25 mouse cellular contexts compared by ENCODE assay signal in genomic region chr19:46668263-46668662, GRCm38 (mm10). TPM values are rescaled to one million over a fixed set of nuclear protein-coding genes. Genes with fewer than 3 reads are reported as not detected.
DNase-seq lines count a peak whose midpoint lies in the region; ATAC-seq and TF ChIP-seq lines count a peak whose summit lies in the region.
"Had no signal": no experiment of that assay in that cellular context is flagged by ENCODE, and none has a peak within 500 bp of the region (broad histone marks: within the 10 kb centered on the region; RNA-seq: fewer than 3 reads in every experiment).

No protein-coding gene starts in this region.

- no peak for TF ChIP-seq CTCF in midbrain, postnatal 0 days (IDR thresholded peaks at IDR 0.05)
- TF ChIP-seq CTCF in liver, postnatal 0 days (IDR thresholded peaks at IDR 0.05; ENCODE audit: low read depth) = no peak

- no peak overlapping the region for H3K27ac ChIP-seq in midbrain, embryonic 11.5 days (ENCODE audit: low read depth, low read length)
- H3K27ac ChIP-seq in midbrain, postnatal 0 days (ENCODE audit: low read depth, low read length) = no peak overlapping the region
- no peak overlapping the region for H3K27ac ChIP-seq in liver, embryonic 13.5 days
- H3K27ac ChIP-seq in liver, postnatal 0 days (ENCODE audit: low read depth) = peak overlapping the region; percentile 89
- H3K27ac ChIP-seq in kidney, embryonic 16.5 days (ENCODE audit: low read length) = no peak overlapping the region
- H3K27ac ChIP-seq: embryonic facial prominence, embryonic 12.5 days; forebrain, embryonic 12.5 days; heart, adult 2 months; heart, embryonic 13.5 days; hindbrain, embryonic 15.5 days had no signal

- no peak overlapping the region for H3K9ac ChIP-seq in midbrain, embryonic 11.5 days (ENCODE audit: low read length)
- no peak overlapping the region for H3K9ac ChIP-seq in midbrain, postnatal 0 days (replicated peaks; ENCODE audit: low read length, poor library complexity, severe bottlenecking)
- no peak overlapping the region for H3K9ac ChIP-seq in liver, embryonic 13.5 days
- H3K9ac ChIP-seq in liver, postnatal 0 days (replicated peaks) = peak overlapping the region; percentile 42
- H3K9ac ChIP-seq in kidney, embryonic 16.5 days (replicated peaks; ENCODE audit: low read length) = no peak overlapping the region
- H3K9ac ChIP-seq: embryonic facial prominence, embryonic 12.5 days; forebrain, embryonic 12.5 days; heart, embryonic 13.5 days; hindbrain, embryonic 15.5 days had no signal

- peaks cover 4% of the 10 kb centered on the region; the same call in 1 of the 2 replicates for H3K4me1 ChIP-seq in midbrain, embryonic 11.5 days (ENCODE audit: control insufficient read depth, insufficient read depth, low read length)
- H3K4me1 ChIP-seq in midbrain, postnatal 0 days (ENCODE audit: insufficient read depth, low read length) = peaks cover 3% of the 10 kb centered on the region; the same call in 1 of the 2 replicates
- peaks cover 26% of the 10 kb centered on the region for H3K4me1 ChIP-seq in liver, embryonic 13.5 days (replicated peaks)
- H3K4me1 ChIP-seq in liver, postnatal 0 days (ENCODE audit: insufficient read depth) = peaks cover 25% of the 10 kb centered on the region
- no peaks in the 10 kb centered on the region for H3K4me1 ChIP-seq in kidney, embryonic 16.5 days (ENCODE audit: insufficient read depth, low read length)
- H3K4me1 ChIP-seq: hindbrain, embryonic 15.5 days had no signal

- DNase-seq in adrenal gland, adult 2 months = peak; percentile 60
- no peak for DNase-seq in adrenal gland, adult 8-10 months
- peak; percentile 47 for DNase-seq in midbrain, embryonic 11.5 days (ENCODE audit: low spot score, missing footprints)
- DNase-seq in midbrain, postnatal 0 days (ENCODE audit: low spot score) = no peak
- DNase-seq in liver, embryonic 13.5 days = no peak
- DNase-seq in liver, postnatal 0 days = peak; percentile 87
- no peak for DNase-seq in cerebellum, adult 9-10 months
- DNase-seq: B cell, adult 2 months; cerebellum, adult 11 months; cerebellum, adult 8-10 months; cerebellum, postnatal 25 days; gastrocnemius, postnatal 14 days; heart, adult 2 months; heart, postnatal 36 days had no signal

- H3K4me3 ChIP-seq in midbrain, embryonic 11.5 days (ENCODE audit: low read depth, low read length) = no peak overlapping the region
- H3K4me3 ChIP-seq in midbrain, postnatal 0 days (ENCODE audit: low read depth, low read length) = no peak overlapping the region
- H3K4me3 ChIP-seq in liver, embryonic 13.5 days (replicated peaks) = no peak overlapping the region
- H3K4me3 ChIP-seq in liver, postnatal 0 days (ENCODE audit: low read depth, low read length) = peak overlapping the region; percentile 19
- H3K4me3 ChIP-seq in kidney, embryonic 16.5 days (ENCODE audit: low read length) = no peak overlapping the region
- H3K4me3 ChIP-seq: embryonic facial prominence, embryonic 12.5 days; forebrain, embryonic 12.5 days; heart, adult 2 months; heart, embryonic 13.5 days; hindbrain, embryonic 15.5 days had no signal

- WGBS in midbrain, embryonic 11.5 days = 93% methylated on average over 10 of the region's 10 CpGs
- WGBS in midbrain, postnatal 0 days = 89% methylated on average over 10 of the region's 10 CpGs
- WGBS in liver, embryonic 13.5 days (ENCODE audit: insufficient replicate concordance) = 71% methylated on average over 10 of the region's 10 CpGs
- 65% methylated on average over 10 of the region's 10 CpGs for WGBS in liver, postnatal 0 days (ENCODE audit: insufficient replicate concordance)
- 85% methylated on average over 10 of the region's 10 CpGs for WGBS in kidney, embryonic 16.5 days

- H3K4me2 ChIP-seq in midbrain, embryonic 11.5 days = no peak overlapping the region
- H3K4me2 ChIP-seq in midbrain, postnatal 0 days (ENCODE audit: low read depth, low read length, poor library complexity, severe bottlenecking) = no peak overlapping the region
- H3K4me2 ChIP-seq in liver, embryonic 13.5 days = no peak overlapping the region
- peak overlapping the region; percentile 63 for H3K4me2 ChIP-seq in liver, postnatal 0 days (ENCODE audit: low read depth, low read length)
- no peak overlapping the region for H3K4me2 ChIP-seq in kidney, embryonic 16.5 days (replicated peaks; ENCODE audit: low read depth, low read length)
- H3K4me2 ChIP-seq: embryonic facial prominence, embryonic 12.5 days; forebrain, embryonic 12.5 days; heart, embryonic 13.5 days; hindbrain, embryonic 15.5 days had no signal

- no peak for ATAC-seq in midbrain, embryonic 11.5 days (ENCODE audit: low FRiP score)
- no peak for ATAC-seq in midbrain, postnatal 0 days (ENCODE audit: low FRiP score)
- peak; percentile 81 for ATAC-seq in liver, embryonic 13.5 days (ENCODE audit: low read depth)
- peak; percentile 90 for ATAC-seq in liver, postnatal 0 days
- no peak for ATAC-seq in kidney, embryonic 16.5 days (ENCODE audit: low FRiP score, low TSS enrichment)
- ATAC-seq: forebrain, embryonic 16.5 days had no signal

- no peaks in the 10 kb centered on the region for H3K9me3 ChIP-seq in midbrain, embryonic 11.5 days (ENCODE audit: control insufficient read depth, low read length)
- H3K9me3 ChIP-seq in midbrain, postnatal 0 days (ENCODE audit: low read length) = no peaks in the 10 kb centered on the region
- no peaks in the 10 kb centered on the region for H3K9me3 ChIP-seq in liver, embryonic 13.5 days (replicated peaks)
- H3K9me3 ChIP-seq in liver, postnatal 0 days (ENCODE audit: low read length) = no peaks in the 10 kb centered on the region
- H3K9me3 ChIP-seq in kidney, embryonic 16.5 days (ENCODE audit: low read length) = no peaks in the 10 kb centered on the region
- H3K9me3 ChIP-seq: embryonic facial prominence, embryonic 12.5 days; forebrain, embryonic 12.5 days; heart, embryonic 13.5 days; hindbrain, embryonic 15.5 days had no signal

- H3K36me3 ChIP-seq in midbrain, embryonic 11.5 days (ENCODE audit: control insufficient read depth, insufficient read depth, low read length) = no peaks in the 10 kb centered on the region
- no peaks in the 10 kb centered on the region for H3K36me3 ChIP-seq in midbrain, postnatal 0 days (ENCODE audit: insufficient read depth, low read length)
- H3K36me3 ChIP-seq in liver, embryonic 13.5 days = no peaks in the 10 kb centered on the region
- no peaks in the 10 kb centered on the region for H3K36me3 ChIP-seq in liver, postnatal 0 days (replicated peaks; ENCODE audit: insufficient read depth, low read length)
- no peaks in the 10 kb centered on the region for H3K36me3 ChIP-seq in kidney, embryonic 16.5 days (ENCODE audit: insufficient read depth, low read length)
- H3K36me3 ChIP-seq: embryonic facial prominence, embryonic 12.5 days; forebrain, embryonic 12.5 days; heart, embryonic 13.5 days; hindbrain, embryonic 15.5 days had no signal

- H3K27me3 ChIP-seq in midbrain, embryonic 11.5 days (ENCODE audit: control insufficient read depth, insufficient read depth, low read length) = no peaks in the 10 kb centered on the region; the same call in 1 of the 2 replicates
- H3K27me3 ChIP-seq in midbrain, postnatal 0 days (ENCODE audit: insufficient read depth, low read length) = no peaks in the 10 kb centered on the region
- peaks cover 14% of the 10 kb centered on the region for H3K27me3 ChIP-seq in liver, embryonic 13.5 days
- no peaks in the 10 kb centered on the region for H3K27me3 ChIP-seq in liver, postnatal 0 days (ENCODE audit: insufficient read depth, low read length)
- H3K27me3 ChIP-seq in kidney, embryonic 16.5 days (ENCODE audit: insufficient read depth, low read length) = no peaks in the 10 kb centered on the region
- H3K27me3 ChIP-seq: forebrain, embryonic 12.5 days; hindbrain, embryonic 15.5 days had no signal

- peak; percentile 87 for TF ChIP-seq EP300 in liver, postnatal 0 days (IDR thresholded peaks at IDR 0.05; ENCODE audit: low read depth)

RNA-seq across cellular contexts. Expression of gene Cyp17a1, which starts 4.7 kb away (rescaled TPM):
- total RNA-seq in adrenal gland, adult 2 months (2021) = 1 to 10 TPM; 1.7 to 3.0 TPM
- 0.18 and 0.19 TPM in 2 replicates for polyA plus RNA-seq in adrenal gland, adult 2 months (2012; rRNA removed)
- total RNA-seq in adrenal gland, adult 8-10 months (2022) = 1 to 10 TPM; 1.7 to 3.9 (median 3.1) TPM
- not detected in 2 replicates for polyA plus RNA-seq in midbrain, embryonic 11.5 days (2014; fragmentation: Nextera tagmentation; extraction: Ambion mirVana)
- total RNA-seq in midbrain, postnatal 0 days (2014; rRNA removed) = not detected in 2 replicates
- polyA plus RNA-seq in midbrain, postnatal 0 days (2015; fragmentation: Nextera tagmentation; extraction: Ambion mirVana) = not detected in 2 replicates
- polyA plus RNA-seq in liver, embryonic 13.5 days (2015; fragmentation: Nextera tagmentation; extraction: Ambion mirVana) = 0.07 TPM in 1 of 2 replicates, not detected in the other
- polyA plus RNA-seq in liver, postnatal 0 days (2015; fragmentation: Nextera tagmentation; extraction: Ambion mirVana) = 3.3 and 5.8 TPM in 2 replicates
- 7.1 TPM in 1 of 2 replicates, not detected in the other for polyA plus RNA-seq in kidney, embryonic 16.5 days (2015; fragmentation: Nextera tagmentation; extraction: Ambion mirVana)
- total RNA-seq: gastrocnemius, adult 18-20 months; gastrocnemius, postnatal 14 days; heart, adult 2 months; heart, postnatal 36 days; MEL had no signal
- polyA plus RNA-seq: brain, embryonic 14.5 days; cortical plate, adult 2 months; forebrain, embryonic 12.5 days; frontal cortex, adult 2 months; hindbrain, embryonic 15.5 days had no signal

RNA-seq across cellular contexts. Expression of gene Borcs7, which starts 21.4 kb away (rescaled TPM):
- 10 to 100 TPM; 13.5 to 14.5 TPM for total RNA-seq in adrenal gland, adult 2 months (2021)
- 2.3 and 2.9 TPM in 2 replicates for polyA plus RNA-seq in adrenal gland, adult 2 months (2012; rRNA removed)
- total RNA-seq in adrenal gland, adult 8-10 months (2022) = 10 to 100 TPM; 14.9 to 18.6 (median 17.1) TPM
- 15.3 and 16.2 TPM in 2 replicates for polyA plus RNA-seq in midbrain, embryonic 11.5 days (2014; fragmentation: Nextera tagmentation; extraction: Ambion mirVana)
- 13.2 and 16.3 TPM in 2 replicates for total RNA-seq in midbrain, postnatal 0 days (2014; rRNA removed)
- 41.3 and 43.0 TPM in 2 replicates for polyA plus RNA-seq in midbrain, postnatal 0 days (2015; fragmentation: Nextera tagmentation; extraction: Ambion mirVana)
- 6.6 and 7.1 TPM in 2 replicates for polyA plus RNA-seq in liver, embryonic 13.5 days (2015; fragmentation: Nextera tagmentation; extraction: Ambion mirVana)
- 6.6 and 7.1 TPM in 2 replicates for polyA plus RNA-seq in liver, postnatal 0 days (2015; fragmentation: Nextera tagmentation; extraction: Ambion mirVana)
- polyA plus RNA-seq in kidney, embryonic 16.5 days (2015; fragmentation: Nextera tagmentation; extraction: Ambion mirVana) = 15.6 and 19.0 TPM in 2 replicates

RNA-seq across cellular contexts. Expression of gene As3mt, which starts 39.0 kb away (rescaled TPM):
- total RNA-seq in adrenal gland, adult 2 months (2021) = 10 to 100 TPM; 89.0 to 94.8 TPM
- polyA plus RNA-seq in adrenal gland, adult 2 months (2012; rRNA removed) = 11.3 and 14.3 TPM in 2 replicates
- 100 to 1,000 TPM; 111 to 133 (median 121) TPM for total RNA-seq in adrenal gland, adult 8-10 months (2022)
- 33.8 and 37.6 TPM in 2 replicates for polyA plus RNA-seq in midbrain, embryonic 11.5 days (2014; fragmentation: Nextera tagmentation; extraction: Ambion mirVana)
- 21.3 and 28.9 TPM in 2 replicates for total RNA-seq in midbrain, postnatal 0 days (2014; rRNA removed)
- polyA plus RNA-seq in midbrain, postnatal 0 days (2015; fragmentation: Nextera tagmentation; extraction: Ambion mirVana) = 36.4 and 37.9 TPM in 2 replicates
- 17.7 and 20.4 TPM in 2 replicates for polyA plus RNA-seq in liver, embryonic 13.5 days (2015; fragmentation: Nextera tagmentation; extraction: Ambion mirVana)
- polyA plus RNA-seq in liver, postnatal 0 days (2015; fragmentation: Nextera tagmentation; extraction: Ambion mirVana) = 28.4 and 30.1 TPM in 2 replicates
- polyA plus RNA-seq in kidney, embryonic 16.5 days (2015; fragmentation: Nextera tagmentation; extraction: Ambion mirVana) = 54.8 and 57.0 TPM in 2 replicates

Comparison
In these comparisons a context has a peak if more than half of its experiments do, and no peak if none do; other contexts are left out.
1. DNase-seq: peak in adrenal gland, adult 2 months (single experiment), midbrain, embryonic 11.5 days (single experiment) and liver, postnatal 0 days (single experiment); none in adrenal gland, adult 8-10 months (single experiment), midbrain, postnatal 0 days (single experiment), liver, embryonic 13.5 days (single experiment) and cerebellum, adult 9-10 months (single experiment).
2. ATAC-seq: peak in liver, embryonic 13.5 days (single experiment) and liver, postnatal 0 days (single experiment); none in midbrain, embryonic 11.5 days (single experiment), midbrain, postnatal 0 days (single experiment) and kidney, embryonic 16.5 days (single experiment).